Mouse (Mus musculus) CH12.LX (cell line): Measurements from ENCODE around the gene Lipc. TPM values are rescaled to one million over a fixed set of nuclear protein-coding genes. Genes with fewer than 3 reads are reported as not detected.

ENCODE experiments used
- DNase-seq: peaks from one replicate; pipeline ENCODE4 v3.0.0-alpha.2; 2013; ENCODE audit errors: extremely low read depth
- H3K27ac ChIP-seq: 2 replicates; pipeline ENCODE4 v1.5.1; 2012; ENCODE audit warnings: low read depth, mild to moderate bottlenecking, control low read depth, moderate library complexity; ENCODE audit not compliant: insufficient read depth
- H3K27me3 ChIP-seq: replicated peaks from 2 replicates; pipeline ENCODE3; 2012; ENCODE audit warnings: inconsistent platforms
- H3K36me3 ChIP-seq, 2 experiments: replicated peaks in 1 of 2; 2 replicates each; pipeline versions ENCODE3 to v1.6.1; 2012; ENCODE audit warnings: inconsistent platforms in 1 of 2, low read length in 1 of 2, mild to moderate bottlenecking in 1 of 2, mixed read lengths in 1 of 2, moderate library complexity in 1 of 2; ENCODE audit not compliant: control insufficient read depth in 1 of 2, insufficient read depth in 1 of 2
- H3K4me1 ChIP-seq, 2 experiments: 2 replicates each; pipeline ENCODE4 v1.6.1; 2012; ENCODE audit warnings: inconsistent platforms in 1 of 2, moderate library complexity in 1 of 2; ENCODE audit not compliant: insufficient read depth in 2 of 2, control insufficient read depth in 1 of 2
- H3K4me2 ChIP-seq: 2 replicates; pipeline ENCODE4 v1.6.1; 2012; ENCODE audit warnings: low read depth, mild to moderate bottlenecking, control low read depth; ENCODE audit not compliant: poor library complexity, insufficient read depth, severe bottlenecking
- H3K4me3 ChIP-seq, 3 experiments: fragments of 150-350 bp in 1 of 3; sonication (generic) in 1 of 3; replicated peaks in 1 of 3; 2 replicates each; pipeline versions ENCODE3 to v1.5.1; 2011 to 2012; ENCODE audit warnings: low read depth in 2 of 3, low read length in 2 of 3, mild to moderate bottlenecking in 2 of 3, moderate library complexity in 2 of 3, control low read depth in 1 of 3, improper control_type of control experiment in 1 of 3, inconsistent platforms in 1 of 3, mixed read lengths in 1 of 3; ENCODE audit not compliant: poor library complexity in 1 of 3
- H3K79me2 ChIP-seq: replicated peaks from 2 replicates; pipeline ENCODE4 v1.6.1; 2012; ENCODE audit warnings: mild to moderate bottlenecking, moderate library complexity; ENCODE audit not compliant: control insufficient read depth, poor library complexity, insufficient read depth, severe bottlenecking; ENCODE audit errors: extremely low read depth
- H3K9ac ChIP-seq: 2 replicates; pipeline ENCODE4 v1.6.1; 2012; ENCODE audit warnings: low read depth, mild to moderate bottlenecking, control low read depth, moderate library complexity; ENCODE audit not compliant: insufficient read depth
- H3K9me3 ChIP-seq: replicated peaks from 2 replicates; pipeline ENCODE3; 2012; ENCODE audit warnings: low read length, inconsistent platforms, mixed read lengths
- CHD1 ChIP-seq: IDR thresholded peaks from 2 replicates; pipeline ENCODE4 v1.6.1; 2012; ENCODE audit warnings: low read depth, low read length, improper control_type of control experiment, inconsistent platforms
- CHD2 ChIP-seq: IDR thresholded peaks from 2 replicates; pipeline ENCODE4 v1.6.1; 2011; ENCODE audit warnings: low read length, improper control_type of control experiment
- E2F4 ChIP-seq: IDR thresholded peaks from 2 replicates; pipeline ENCODE4 v1.6.1; 2011; ENCODE audit warnings: low read depth, low read length, improper control_type of control experiment; ENCODE audit not compliant: insufficient replicate concordance
- ELF1 ChIP-seq: IDR thresholded peaks from 2 replicates; pipeline ENCODE4 v1.6.1; 2014; ENCODE audit warnings: low read depth, mild to moderate bottlenecking, inconsistent platforms, low read length, improper control_type of control experiment
- EP300 ChIP-seq: IDR thresholded peaks from 2 replicates; pipeline ENCODE4 v1.6.1; 2011; ENCODE audit warnings: low read length, improper control_type of control experiment
- ETS1 ChIP-seq: conservative IDR thresholded peaks from 2 replicates; pipeline ENCODE4 v1.6.1; 2012; ENCODE audit warnings: low read depth, mild to moderate bottlenecking, inconsistent platforms, low read length, improper control_type of control experiment, moderate library complexity
- IRF4 ChIP-seq: IDR thresholded peaks from 2 replicates; pipeline ENCODE4 v1.6.1; 2014; ENCODE audit warnings: low read depth, mild to moderate bottlenecking, inconsistent platforms, low read length, improper control_type of control experiment
- JUN ChIP-seq: IDR thresholded peaks from 2 replicates; pipeline ENCODE4 v1.6.1; 2011; ENCODE audit warnings: low read depth, mild to moderate bottlenecking, low read length, improper control_type of control experiment, moderate library complexity; ENCODE audit not compliant: insufficient read depth
- MAFK ChIP-seq: IDR thresholded peaks from 2 replicates; pipeline ENCODE4 v1.6.1; 2011; ENCODE audit warnings: low read length, improper control_type of control experiment; ENCODE audit not compliant: insufficient replicate concordance
- MAX ChIP-seq: IDR thresholded peaks from 2 replicates; pipeline ENCODE4 v1.6.1; 2011; ENCODE audit warnings: low read length, improper control_type of control experiment
- MAZ ChIP-seq: IDR thresholded peaks from 2 replicates; pipeline ENCODE4 v1.6.1; 2012; ENCODE audit warnings: low read depth, mild to moderate bottlenecking, inconsistent platforms, low read length, improper control_type of control experiment, moderate library complexity
- MXI1 ChIP-seq: IDR thresholded peaks from 2 replicates; pipeline ENCODE4 v1.6.1; 2011; ENCODE audit warnings: mild to moderate bottlenecking, low read depth, low read length, improper control_type of control experiment
- PAX5 ChIP-seq: IDR thresholded peaks from 2 replicates; pipeline ENCODE4 v1.6.1; 2012; ENCODE audit warnings: low read length, inconsistent platforms, mixed read lengths
- POLR2AphosphoS2 ChIP-seq: IDR thresholded peaks from 2 replicates; pipeline ENCODE4 v1.6.1; 2011; ENCODE audit warnings: low read depth, low read length, improper control_type of control experiment
- RAD21 ChIP-seq: IDR thresholded peaks from 2 replicates; pipeline ENCODE4 v1.6.1; 2011; ENCODE audit warnings: low read depth, mild to moderate bottlenecking, low read length, improper control_type of control experiment, moderate library complexity
- SIN3A ChIP-seq: IDR thresholded peaks from 2 replicates; pipeline ENCODE4 v1.6.1; 2012; ENCODE audit warnings: low read length, improper control_type of control experiment, inconsistent platforms
- TBP ChIP-seq: conservative IDR thresholded peaks from 2 replicates; pipeline ENCODE4 v1.6.1; 2011; ENCODE audit warnings: low read depth, low read length, improper control_type of control experiment
- UBTF ChIP-seq: IDR thresholded peaks from 2 replicates; pipeline ENCODE4 v1.6.1; 2012; ENCODE audit warnings: low read depth, mild to moderate bottlenecking, inconsistent platforms, low read length, improper control_type of control experiment, moderate library complexity
- USF1 ChIP-seq: IDR thresholded peaks from 2 replicates; pipeline ENCODE4 v1.6.1; 2014; ENCODE audit warnings: low read depth, mild to moderate bottlenecking, inconsistent platforms, low read length, improper control_type of control experiment
- ZKSCAN1 ChIP-seq: IDR thresholded peaks from 2 replicates; pipeline ENCODE4 v1.6.1; 2012; ENCODE audit warnings: low read depth, inconsistent platforms, low read length, improper control_type of control experiment, borderline replicate concordance
- ZNF384 ChIP-seq: IDR thresholded peaks from 2 replicates; pipeline ENCODE4 v1.6.1; 2012; ENCODE audit warnings: low read depth, low read length, improper control_type of control experiment, inconsistent platforms
- dilution Hi-C: fragments of 300-500 bp; cut with MboI; formaldehyde crosslinking; loops from 2 replicates; pipeline ENCODE4 v1.14.3; 2020; ENCODE audit warnings: low sequenced_read_pairs; ENCODE audit not compliant: extremely low pct_unique_long_range_greater_than_20kb, extremely low pct_ligation_motif_present
- in situ Hi-C: fragments of 300-500 bp; cut with MboI; formaldehyde crosslinking; loops from 3 replicates; pipeline ENCODE4 v1.14.3; 2019; ENCODE audit warnings: low sequenced_read_pairs, low pct_ligation_motif_present, low pct_unique_long_range_greater_than_20kb, mixed read lengths
- polyA plus RNA-seq: library from polyadenylated mRNA; unstranded; fragments of >175 nt; gene quantifications from 2 replicates; pipeline ENCODE4 v1.2.1, GENCODE M21; 2012; ENCODE audit warnings: low read depth; ENCODE audit not compliant: insufficient read length
- total RNA-seq, 2 experiments: library from RNA; depleted of rRNA; stranded (reverse); fragments of 300-350 nt in 1 of 2; fragments of >200 nt in 1 of 2; gene quantifications; 2 replicates each; pipeline ENCODE4 v1.2.3; 2012 to 2014

Gene Lipc
- total and polyA plus RNA-seq, 3 experiments, result 5.2 to 24.5 (median 8.6) TPM

DNA sequence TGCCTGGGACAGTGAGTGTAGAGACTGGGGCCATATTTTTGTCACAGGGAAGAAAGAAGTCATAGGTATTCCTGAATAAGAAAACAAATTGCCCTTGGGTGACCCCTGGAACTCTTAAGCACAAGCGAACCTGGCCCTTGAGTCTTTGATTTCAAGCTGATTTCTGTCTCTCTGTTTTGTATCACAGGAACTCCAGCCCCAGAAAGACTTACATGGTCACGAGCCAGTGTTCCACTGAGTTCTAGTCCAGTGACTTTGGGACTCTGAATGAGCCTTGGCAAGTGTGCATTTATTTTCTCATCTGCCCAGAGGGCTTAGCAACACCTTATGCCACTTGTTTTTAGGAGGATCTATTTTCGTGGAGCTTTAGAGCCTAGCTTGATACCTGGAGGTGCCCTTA is 5.7 kb upstream of the Lipc start:
- dilution Hi-C loops, result no loop called here
- H3K9ac ChIP-seq, result no peak overlapping the region

DNA sequence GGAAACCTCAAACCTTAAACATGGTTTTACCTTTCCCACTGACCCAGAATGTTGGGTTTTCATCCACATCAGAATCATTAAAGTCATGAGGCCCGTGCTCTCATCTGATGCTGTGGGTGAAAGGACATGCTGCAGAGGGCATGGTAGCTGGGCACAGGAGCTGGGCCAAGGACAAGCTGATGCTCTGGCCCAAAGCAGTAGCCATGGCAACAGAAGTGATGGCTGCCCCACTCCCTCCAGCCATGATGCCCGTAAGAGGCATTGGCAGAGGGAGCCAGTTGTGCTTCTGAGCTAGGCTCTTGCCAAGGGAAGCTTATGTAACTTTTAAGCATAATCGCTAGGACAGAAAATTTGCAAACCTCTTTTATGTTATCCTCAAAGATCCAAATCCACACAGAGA is 2.2 kb upstream of the Lipc start:
- dilution Hi-C loops, result no loop called here
- Histone ChIP-seq H3K9ac (no peak overlapping the region), H3K9me3 (no peaks in the 10 kb centered on the region), H3K79me2 (no peaks in the 10 kb centered on the region), H3K4me2 (no peak overlapping the region), H3K4me1 (peaks cover 2 to 3% of the 10 kb centered on the region in 2 experiments; a peak in 2 of 4 replicates), H3K36me3 (no peaks in the 10 kb centered on the region), H3K27ac (no peak overlapping the region), H3K27me3 (no peaks in the 10 kb centered on the region), H3K4me3 (no peak overlapping the region)
- DNase-seq, result no peak
- TF ChIP-seq ZKSCAN1, result no peak
- no peak for TF ChIP-seq IRF4
- TF ChIP-seq JUN, result no peak
- no peak for TF ChIP-seq EP300
- no peak for TF ChIP-seq E2F4
- no peak for TF ChIP-seq ETS1
- no peak for TF ChIP-seq UBTF
- TF ChIP-seq MAX, result no peak
- no peak for TF ChIP-seq ELF1
- no peak for TF ChIP-seq RAD21
- TF ChIP-seq ZNF384, result no peak
- no peak for TF ChIP-seq CHD2
- no peak for TF ChIP-seq CHD1
- no peak for TF ChIP-seq MAZ
- no peak for TF ChIP-seq POLR2AphosphoS2
- in situ Hi-C loops, result no loop called here

More for the DNA sequence above, 5.7 kb upstream of the Lipc start:
- H3K4me1 ChIP-seq, result peaks cover 2 to 3% of the 10 kb centered on the region in 2 experiments; a peak in 2 of 4 replicates
- H3K9me3 ChIP-seq, result no peaks in the 10 kb centered on the region
- H3K36me3 ChIP-seq, result no peaks in the 10 kb centered on the region
- no peak overlapping the region for H3K4me3 ChIP-seq
- no peak for DNase-seq
- TF ChIP-seq MAFK (no peak), CHD1 (no peak), PAX5 (no peak), RAD21 (no peak), JUN (no peak), USF1 (no peak), TBP (no peak), ZKSCAN1 (no peak), ZNF384 (no peak), EP300 (no peak), MXI1 (no peak), E2F4 (no peak), SIN3A (no peak)
- no peak overlapping the region for H3K4me2 ChIP-seq
- in situ Hi-C loops, result no loop called here
- H3K27ac ChIP-seq, result no peak overlapping the region
- no peaks in the 10 kb centered on the region for H3K79me2 ChIP-seq
- H3K27me3 ChIP-seq, result no peaks in the 10 kb centered on the region
